In the genomic region with DNA sequence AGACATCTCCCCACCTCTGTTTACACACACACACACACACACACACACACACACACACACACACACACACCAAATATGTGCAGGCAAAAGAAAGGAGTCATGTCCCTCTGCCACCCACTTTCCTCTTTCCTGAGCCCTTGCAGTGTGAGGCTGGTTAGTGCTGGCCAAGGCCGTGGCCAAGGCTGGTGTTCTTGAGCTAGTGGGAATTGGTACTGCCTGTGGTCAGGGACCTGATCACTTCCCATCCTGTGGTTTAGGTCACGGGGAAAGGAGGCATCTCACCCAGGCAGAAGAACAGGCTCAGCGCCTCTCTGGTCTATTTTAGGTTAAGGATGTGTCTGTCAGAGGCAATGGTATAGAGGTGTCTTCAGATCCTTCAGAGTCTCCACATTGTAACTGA, we compare ENCODE assay signal across 25 mouse cellular contexts. TPM values are rescaled to one million over a fixed set of nuclear protein-coding genes. Genes with fewer than 3 reads are reported as not detected.
DNase-seq lines count a peak whose midpoint lies in the region; ATAC-seq and TF ChIP-seq lines count a peak whose summit lies in the region.
"Had no signal": no experiment of that assay in that cellular context is flagged by ENCODE, and none has a peak within 500 bp of the region (broad histone marks: within the 10 kb centered on the region; RNA-seq: fewer than 3 reads in every experiment).

No protein-coding gene starts in this region.

- H3K27me3 ChIP-seq in hindbrain, embryonic 12.5 days = no peaks in the 10 kb centered on the region
- H3K27me3 ChIP-seq: forebrain, embryonic 15.5 days; limb, embryonic 12.5 days; liver, embryonic 15.5 days had no signal

- peaks cover 6% of the 10 kb centered on the region; the same call in 1 of the 2 replicates for H3K9me3 ChIP-seq in hindbrain, embryonic 12.5 days (replicated peaks)
- H3K9me3 ChIP-seq: forebrain, embryonic 15.5 days; heart, embryonic 10.5 days; limb, embryonic 12.5 days; liver, embryonic 15.5 days had no signal

- no peak for TF ChIP-seq CTCF in lung, adult 2 months (IDR thresholded peaks at IDR 0.05; ENCODE audit: insufficient read depth, low read length)

- no peak overlapping the region for H3K4me3 ChIP-seq in lung, adult 2 months (replicated peaks; ENCODE audit: extremely low read depth, low read depth, low read length)
- no peak overlapping the region for H3K4me3 ChIP-seq in hindbrain, embryonic 12.5 days
- H3K4me3 ChIP-seq: forebrain, embryonic 15.5 days; heart, embryonic 10.5 days; limb, embryonic 12.5 days; liver, embryonic 15.5 days had no signal

- no peaks in the 10 kb centered on the region for H3K36me3 ChIP-seq in hindbrain, embryonic 12.5 days
- H3K36me3 ChIP-seq: forebrain, embryonic 15.5 days; G1E; heart, embryonic 10.5 days; limb, embryonic 12.5 days; liver, embryonic 15.5 days had no signal

- 83% methylated on average over 3 of the region's 3 CpGs for WGBS in lung, adult 2 months
- WGBS in hindbrain, embryonic 12.5 days = 85% methylated on average over 3 of the region's 3 CpGs

- no peak overlapping the region for H3K9ac ChIP-seq in hindbrain, embryonic 12.5 days
- H3K9ac ChIP-seq: forebrain, embryonic 15.5 days; limb, embryonic 12.5 days; liver, embryonic 15.5 days had no signal

- H3K4me1 ChIP-seq in lung, adult 2 months (ENCODE audit: control insufficient read depth, insufficient read depth, low read length) = no peaks in the 10 kb centered on the region
- H3K4me1 ChIP-seq in hindbrain, embryonic 12.5 days = peaks cover 6% of the 10 kb centered on the region
- H3K4me1 ChIP-seq: liver, embryonic 15.5 days had no signal

- no peak for TF ChIP-seq POLR2A in lung, adult 2 months (IDR thresholded peaks at IDR 0.05; ENCODE audit: borderline replicate concordance, extremely low read depth, low read depth, low read length)

- no peak overlapping the region for H3K27ac ChIP-seq in hindbrain, embryonic 12.5 days
- H3K27ac ChIP-seq: forebrain, embryonic 15.5 days; heart, embryonic 10.5 days; limb, embryonic 12.5 days; liver, embryonic 15.5 days had no signal

- H3K4me2 ChIP-seq in hindbrain, embryonic 12.5 days (replicated peaks) = no peak overlapping the region
- H3K4me2 ChIP-seq: forebrain, embryonic 15.5 days; limb, embryonic 12.5 days; liver, embryonic 15.5 days had no signal

- 0 out of 2 replicates have a peak, but pooled peaks have one; percentile 22 for ATAC-seq in megakaryocyte progenitor cell, adult 5-6 weeks (replicated peaks; ENCODE audit: poor library complexity)
- ATAC-seq in hindbrain, embryonic 12.5 days (ENCODE audit: low FRiP score) = no peak
- ATAC-seq: activated CD4-positive, CD25-positive, alpha-beta regulatory T cell, adult 4 months; forebrain, embryonic 15.5 days; inflammation-experienced regulatory T-cells, adult 6 months had no signal

- DNase-seq in adrenal gland, adult (ENCODE audit: inconsistent age in 2 of 2, low spot score in 1 of 2) = peak; percentile 52 to 56
- DNase-seq in adrenal gland, postnatal 4 days (ENCODE audit: low spot score in 2 of 2) = no peak
- DNase-seq in lung, adult 2 months = peak; percentile 5
- DNase-seq in lung, postnatal 14 days = no peak
- peak; percentile 32 for DNase-seq in adrenal gland, postnatal 14 days
- DNase-seq in layer of hippocampus, adult 11-12 months (ENCODE audit: low spot score) = no peak
- DNase-seq: cerebellum, postnatal 10 days; gastrocnemius, postnatal 25 days; kidney, adult 8-10 months; kidney, postnatal 36 days; layer of hippocampus, adult 9-11 months; midbrain, embryonic 14.5 days; right cerebral cortex, adult 18-20 months; thymus, postnatal 14 days had no signal

RNA-seq across cellular contexts. Expression of gene Hrh1, which starts 59.6 kb away (rescaled TPM):
- 1 to 10 TPM; 1.2 to 2.1 TPM for total RNA-seq in adrenal gland, postnatal 4 days (2021)
- polyA plus RNA-seq in lung, adult 2 months (2012; rRNA removed) = 0.32 and 0.66 TPM in 2 replicates
- 1.2 and 1.5 TPM in 2 replicates for total RNA-seq in adrenal gland, postnatal 14 days (2021)
- total RNA-seq in megakaryocyte progenitor cell, adult 5-6 weeks (2015) = 0.17 TPM in 1 of 2 replicates, not detected in the other
- total RNA-seq in megakaryocyte progenitor cell, adult 5-6 weeks (2017) = 0.17 TPM in 1 of 2 replicates, not detected in the other
- 0.50 and 0.64 TPM in 2 replicates for polyA plus RNA-seq in hindbrain, embryonic 12.5 days (2016; fragmentation: Nextera tagmentation; extraction: Ambion mirVana)
- polyA plus RNA-seq: activated CD4-positive, CD25-positive, alpha-beta regulatory T cell, adult 4 months; embryonic facial prominence, embryonic 14.5 days; G1E; heart, embryonic 10.5 days; heart, postnatal 0 days had no signal

Comparison
In these comparisons a context has a peak if more than half of its experiments do, and no peak if none do; other contexts are left out.
1. DNase-seq: peak in adrenal gland, adult (2 of 2), lung, adult 2 months (single experiment) and adrenal gland, postnatal 14 days (single experiment); none in adrenal gland, postnatal 4 days (0 of 2), lung, postnatal 14 days (single experiment) and layer of hippocampus, adult 11-12 months (single experiment).